Mouse (Mus musculus) ES-Bruce4 (cell line): ENCODE results near the gene Pfpl. TPM values are rescaled to one million over a fixed set of nuclear protein-coding genes. Genes with fewer than 3 reads are reported as not detected.
A peak's percentile ranks its signal among the peaks of the same experiment; 100 is the strongest.

ENCODE experiments used
- H3K27ac ChIP-seq: 2 replicates; pipeline ENCODE4 v1.5.1; 2012; ENCODE audit warnings: low read length, inconsistent platforms; ENCODE audit not compliant: insufficient read depth
- H3K27me3 ChIP-seq: 2 replicates; pipeline ENCODE4 v1.6.1; 2012; ENCODE audit warnings: mild to moderate bottlenecking, low read length, inconsistent platforms; ENCODE audit not compliant: control insufficient read depth, poor library complexity, insufficient read depth, severe bottlenecking
- H3K36me3 ChIP-seq: 2 replicates; pipeline ENCODE4 v1.6.1; 2012; ENCODE audit warnings: inconsistent platforms, mild to moderate bottlenecking, low read length, moderate library complexity; ENCODE audit not compliant: control insufficient read depth, poor library complexity, insufficient read depth, severe bottlenecking
- H3K4me1 ChIP-seq: one replicate; pipeline ENCODE4 v1.8.1; 2011; ENCODE audit warnings: low read length; ENCODE audit not compliant: control insufficient read depth, insufficient read depth
- H3K4me3 ChIP-seq: 2 replicates; pipeline ENCODE4 v1.5.1; 2011; ENCODE audit warnings: low read depth, mild to moderate bottlenecking, low read length
- H3K9ac ChIP-seq: 2 replicates; pipeline ENCODE4 v1.6.1; 2012; ENCODE audit warnings: low read depth, mild to moderate bottlenecking, inconsistent platforms; ENCODE audit not compliant: poor library complexity, severe bottlenecking
- H3K9me3 ChIP-seq: replicated peaks from 2 replicates; pipeline ENCODE4 v1.6.1; 2012; ENCODE audit warnings: mild to moderate bottlenecking, low read length, inconsistent platforms; ENCODE audit not compliant: control insufficient read depth, poor library complexity, insufficient read depth, severe bottlenecking
- CTCF ChIP-seq: IDR thresholded peaks from one replicate; pipeline ENCODE4 v1.8.1; 2011; ENCODE audit warnings: low read depth, low read length
- EP300 ChIP-seq: IDR thresholded peaks from 2 replicates; pipeline ENCODE4 v1.6.1; 2011; ENCODE audit warnings: low read depth, low read length; ENCODE audit not compliant: insufficient read depth
- POLR2A ChIP-seq: IDR thresholded peaks from one replicate; pipeline ENCODE4 v1.8.1; 2011; ENCODE audit warnings: low read length; ENCODE audit not compliant: insufficient read depth
- polyA plus RNA-seq: library from polyadenylated mRNA; stranded (reverse); fragments of >200 nt; gene quantifications from 2 replicates; pipeline ENCODE4 v1.2.4, GENCODE M21; 2011; ENCODE audit warnings: low read depth; ENCODE audit not compliant: missing spikeins, insufficient read depth, insufficient read length

The Pfpl gene
- polyA plus RNA-seq, 1 experiment: not detected

- TF ChIP-seq EP300: no peak
- no peak for TF ChIP-seq POLR2A
- peak; percentile 60 for TF ChIP-seq CTCF
Measured at GRCm38 (mm10) chr19:12466204-12466603, 38.5 kb downstream of the Pfpl start.

GRCm38 (mm10) chr19:12467436-12467835, 39.7 kb downstream of the Pfpl start:
- Histone ChIP-seq H3K9me3 (no peaks in the 10 kb centered on the region), H3K9ac (no peak overlapping the region), H3K4me3 (no peak overlapping the region), H3K4me1 (peaks cover 1% of the 10 kb centered on the region), H3K27ac (no peak overlapping the region), H3K27me3 (no peaks in the 10 kb centered on the region), H3K36me3 (no peaks in the 10 kb centered on the region)
- TF ChIP-seq CTCF: no peak
- no peak for TF ChIP-seq POLR2A
- no peak for TF ChIP-seq EP300

More at GRCm38 (mm10) chr19:12466204-12466603, 38.5 kb downstream of the Pfpl start:
- H3K4me1 ChIP-seq: peaks cover 1% of the 10 kb centered on the region
- H3K4me3 ChIP-seq: no peak overlapping the region
- H3K36me3 ChIP-seq: no peaks in the 10 kb centered on the region
- H3K9me3 ChIP-seq: peaks cover 3% of the 10 kb centered on the region; the same call in 1 of the 2 replicates
- no peak overlapping the region for H3K27ac ChIP-seq
- no peaks in the 10 kb centered on the region for H3K27me3 ChIP-seq
- H3K9ac ChIP-seq: no peak overlapping the region

GRCm38 (mm10) chr19:12471866-12472265, 44.2 kb downstream of the Pfpl start:
- H3K9ac ChIP-seq: no peak overlapping the region
- no peaks in the 10 kb centered on the region for H3K36me3 ChIP-seq
- H3K27ac ChIP-seq: no peak overlapping the region
- no peaks in the 10 kb centered on the region for H3K27me3 ChIP-seq
- no peak for TF ChIP-seq CTCF
- TF ChIP-seq POLR2A: no peak
- no peak for TF ChIP-seq EP300
- no peak overlapping the region for H3K4me3 ChIP-seq
- H3K9me3 ChIP-seq: no peaks in the 10 kb centered on the region
- no peaks in the 10 kb centered on the region for H3K4me1 ChIP-seq

GRCm38 (mm10) chr19:12472381-12472976, 44.8 kb downstream of the Pfpl start:
- no peaks in the 10 kb centered on the region for H3K36me3 ChIP-seq
- H3K27ac ChIP-seq: no peak overlapping the region

GRCm38 (mm10) chr19:12473201-12473641, 45.5 kb downstream of the Pfpl start:
- TF ChIP-seq POLR2A (no peak), CTCF (no peak), EP300 (no peak)
- no peak overlapping the region for H3K9ac ChIP-seq
- H3K27me3 ChIP-seq: no peaks in the 10 kb centered on the region
- no peak overlapping the region for H3K27ac ChIP-seq
- H3K4me1 ChIP-seq: no peaks in the 10 kb centered on the region
- H3K9me3 ChIP-seq: no peaks in the 10 kb centered on the region
- H3K4me3 ChIP-seq: no peak overlapping the region
- no peaks in the 10 kb centered on the region for H3K36me3 ChIP-seq

More at GRCm38 (mm10) chr19:12472381-12472976, 44.8 kb downstream of the Pfpl start:
- H3K4me3 ChIP-seq: no peak overlapping the region
- no peaks in the 10 kb centered on the region for H3K9me3 ChIP-seq
- H3K27me3 ChIP-seq: no peaks in the 10 kb centered on the region
- H3K4me1 ChIP-seq: no peaks in the 10 kb centered on the region
- no peak for TF ChIP-seq CTCF
- no peak for TF ChIP-seq POLR2A
- TF ChIP-seq EP300: no peak
- no peak overlapping the region for H3K9ac ChIP-seq

- Histone ChIP-seq H3K9ac (no peak overlapping the region), H3K27me3 (no peaks in the 10 kb centered on the region), H3K9me3 (no peaks in the 10 kb centered on the region), H3K36me3 (no peaks in the 10 kb centered on the region), H3K4me1 (no peaks in the 10 kb centered on the region), H3K4me3 (no peak overlapping the region), H3K27ac (no peak overlapping the region)
- TF ChIP-seq EP300: no peak
- TF ChIP-seq CTCF: no peak
- no peak for TF ChIP-seq POLR2A
Measured at GRCm38 (mm10) chr19:12473951-12474350, 46.2 kb downstream of the Pfpl start.
